Mouse (Mus musculus) brain, embryonic 14.5 days (tissue): Measurements from ENCODE around the gene Sertad3.

Experiments used
- CTCF ChIP-seq: fragments of 200-500 bp; IDR thresholded peaks from 2 replicates; pipeline ENCODE4 v1.5.1; 2012; ENCODE audit warnings: inconsistent platforms, mild to moderate bottlenecking, moderate library complexity, borderline replicate concordance; ENCODE audit not compliant: insufficient read depth, insufficient read length; ENCODE audit errors: extremely low read depth
- POLR2A ChIP-seq: fragments of 200-500 bp; IDR thresholded peaks from 2 replicates; pipeline ENCODE4 v1.6.1; 2012; ENCODE audit warnings: mild to moderate bottlenecking, inconsistent platforms, borderline replicate concordance; ENCODE audit not compliant: poor library complexity, insufficient read depth, insufficient read length, severe bottlenecking; ENCODE audit errors: extremely low read depth

GRCm38 (mm10) chr7:27454461-27455121, 19.0 kb upstream of the Sertad3 start:
- TF ChIP-seq POLR2A (no peak), CTCF (no peak)
